Mouse (Mus musculus) urinary bladder, adult 2 months (tissue): ENCODE data around the gene Ccdc106. TPM values are rescaled to one million over a fixed set of nuclear protein-coding genes. Genes with fewer than 3 reads are reported as not detected.

Experiments
- DNase-seq: peaks from one replicate; pipeline ENCODE4 v3.0.0; 2022; ENCODE audit warnings: low spot score
- polyA plus RNA-seq: library from polyadenylated mRNA; depleted of rRNA; stranded (reverse); fragments of >200 nt; gene quantifications from 2 replicates; pipeline ENCODE4 v1.2.3, GENCODE M21; 2012; rRNA removed

Ccdc106 gene
- polyA plus RNA-seq, 1 experiment: 13.7 TPM

DNA sequence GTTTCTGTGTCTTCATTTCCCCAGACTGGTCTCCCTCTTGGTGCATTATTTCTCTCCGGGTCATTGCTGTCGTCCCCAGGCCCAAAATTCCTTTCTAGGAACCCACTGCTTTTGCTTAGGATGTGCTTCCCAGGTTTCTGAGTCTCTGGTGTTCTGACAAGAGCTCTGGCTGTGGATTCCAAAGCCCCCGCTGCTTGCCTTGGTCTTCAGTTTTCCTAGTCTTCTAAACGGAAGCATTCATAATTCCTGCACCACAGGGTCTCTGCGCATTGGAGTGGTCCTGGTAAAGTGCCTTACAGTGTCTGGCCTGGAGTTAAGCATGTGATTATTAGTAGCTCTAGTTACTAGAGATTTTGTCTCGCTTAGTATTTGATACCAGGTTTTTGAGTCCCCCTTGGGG, 60.5 kb downstream of the Ccdc106 start:
- DNase-seq: no peak

DNA sequence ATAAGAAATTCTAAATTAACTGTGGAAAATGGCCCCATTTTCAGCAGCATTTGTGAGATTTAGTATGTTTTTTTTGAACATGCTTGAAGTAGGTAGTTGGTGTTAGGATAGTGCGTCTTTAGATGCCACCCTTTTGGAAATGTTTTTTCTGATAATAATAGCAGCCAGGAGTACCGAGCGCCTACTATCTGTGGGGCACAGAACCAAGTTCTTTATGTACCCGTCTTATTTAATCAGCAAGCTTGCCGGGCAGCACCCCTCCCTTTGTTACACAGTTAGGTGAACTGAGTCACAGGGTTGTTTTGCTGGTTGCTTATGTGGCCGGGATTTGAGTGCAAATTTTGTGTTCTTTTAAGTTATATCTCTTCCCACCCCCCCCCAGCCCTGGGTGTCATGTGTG, 60.9 kb downstream of the Ccdc106 start:
- DNase-seq: no peak

DNA sequence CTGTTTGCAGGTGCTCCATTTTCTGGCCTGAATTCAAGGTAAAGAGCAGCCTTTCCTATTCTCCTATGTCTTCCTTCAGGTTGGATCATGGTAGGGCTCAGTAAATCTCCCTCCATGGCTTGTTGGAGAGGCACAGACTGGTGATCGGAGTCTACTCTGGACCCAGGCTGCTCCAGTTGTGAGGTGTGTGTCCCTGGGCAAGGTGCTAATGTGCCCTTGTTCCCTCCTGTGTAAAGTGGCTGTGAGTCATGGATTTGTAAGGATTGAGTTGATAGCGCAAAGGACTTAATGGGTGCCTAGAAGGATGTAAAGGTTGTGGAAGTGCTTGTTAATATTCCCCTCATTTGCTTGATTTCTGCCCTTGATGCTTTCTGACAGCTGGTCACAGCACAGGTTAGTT, 61.6 kb downstream of the Ccdc106 start:
- no peak for DNase-seq

DNA sequence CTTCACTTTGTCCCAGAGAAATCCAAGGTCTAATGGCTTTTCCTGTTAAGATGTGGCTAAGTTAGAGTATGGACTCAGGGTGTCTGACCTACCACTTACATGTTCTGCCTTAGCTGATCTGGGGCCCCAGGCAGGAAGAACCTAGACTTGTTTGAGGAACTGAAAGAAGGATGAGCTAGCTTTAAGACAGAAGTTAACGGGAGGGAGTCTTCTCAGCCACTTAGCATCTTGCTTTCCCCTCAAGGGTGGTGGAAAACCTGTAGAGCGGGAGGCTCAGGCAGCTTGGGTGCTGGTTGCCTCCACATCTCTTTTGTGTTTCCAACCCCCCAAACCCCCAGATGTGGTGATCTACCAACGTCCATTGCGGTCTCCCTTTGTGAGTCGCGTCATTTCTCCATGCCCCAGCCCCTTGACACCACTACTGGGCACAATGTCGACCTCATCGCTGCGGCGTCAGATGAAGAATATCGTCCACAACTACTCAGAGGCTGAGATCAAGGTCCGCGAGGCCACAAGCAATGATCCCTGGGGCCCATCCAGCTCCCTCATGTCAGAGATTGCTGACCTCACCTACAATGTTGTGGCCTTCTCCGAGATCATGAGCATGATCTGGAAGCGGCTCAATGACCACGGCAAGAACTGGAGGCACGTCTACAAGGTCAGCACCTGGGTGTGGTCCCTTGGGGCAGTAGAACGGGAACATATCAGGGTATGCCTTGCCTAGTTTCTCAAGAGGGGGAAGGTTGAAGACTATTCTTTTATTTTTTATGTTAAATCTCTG, 63.2 kb downstream of the Ccdc106 start:
- no peak for DNase-seq

DNA sequence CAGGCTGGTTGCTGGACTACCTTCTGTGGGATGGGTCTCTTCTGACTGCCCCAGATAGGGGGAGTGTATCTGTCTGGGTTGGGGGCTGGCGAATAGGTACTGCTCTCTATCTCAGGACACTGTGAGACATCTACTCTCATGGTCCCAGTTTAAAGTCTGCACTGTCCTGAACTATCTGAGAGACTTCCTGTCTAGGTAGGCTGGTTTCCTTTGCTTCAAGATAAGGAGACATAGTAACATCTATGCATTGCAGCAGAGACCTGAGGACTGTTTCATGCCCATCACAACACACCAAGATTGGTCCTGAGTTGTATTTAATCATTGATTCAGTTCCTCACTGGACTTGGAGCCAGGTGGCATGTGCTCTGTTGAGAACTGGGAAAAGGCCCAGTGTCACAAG, 65.2 kb downstream of the Ccdc106 start:
- DNase-seq: no peak

DNA sequence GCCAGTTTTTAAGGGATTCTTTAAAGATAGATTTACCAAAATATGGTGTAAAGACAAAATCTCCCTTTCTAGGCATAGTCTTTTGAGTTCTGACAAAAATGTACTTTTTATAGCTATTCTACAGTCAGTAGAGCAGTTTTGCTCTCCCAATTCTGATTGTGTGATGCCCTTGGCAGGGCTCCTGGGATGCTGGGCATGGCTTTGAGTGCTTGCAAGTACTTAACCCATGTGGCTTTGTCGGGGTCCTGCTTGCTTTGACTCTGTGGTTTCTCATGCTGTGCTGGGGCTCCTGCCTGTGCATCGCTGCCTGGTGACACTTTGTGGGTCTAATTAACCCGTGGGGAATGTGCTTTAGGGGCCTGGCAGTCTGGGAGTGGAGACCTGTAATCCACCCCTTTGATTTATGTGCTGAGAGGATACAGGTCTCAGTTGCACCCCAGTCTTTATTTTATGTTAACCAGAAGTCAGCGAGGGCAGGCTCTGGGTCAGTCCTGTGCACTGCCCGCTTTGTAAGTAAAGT, 66.6 kb downstream of the Ccdc106 start:
- DNase-seq: no peak

DNA sequence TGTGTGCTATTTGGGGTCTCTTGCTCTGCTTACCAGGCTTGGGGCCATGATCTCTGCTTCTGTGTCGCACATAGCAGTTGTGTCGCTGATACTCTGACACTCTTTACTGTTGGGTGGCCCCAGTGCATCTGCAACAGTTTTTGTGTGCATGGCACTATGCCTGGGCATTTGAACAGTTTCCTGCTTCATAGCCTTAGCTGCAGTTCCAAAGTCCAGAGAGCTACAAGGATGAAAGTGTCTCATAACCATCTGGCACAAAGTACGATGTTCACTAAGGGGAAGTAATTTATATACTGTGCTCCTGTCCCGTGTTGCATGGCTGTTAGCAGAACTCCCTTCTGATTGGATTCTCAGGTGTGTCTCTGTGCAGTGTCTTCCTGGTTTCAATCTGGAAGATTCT, 67.5 kb downstream of the Ccdc106 start:
- no peak for DNase-seq

DNA sequence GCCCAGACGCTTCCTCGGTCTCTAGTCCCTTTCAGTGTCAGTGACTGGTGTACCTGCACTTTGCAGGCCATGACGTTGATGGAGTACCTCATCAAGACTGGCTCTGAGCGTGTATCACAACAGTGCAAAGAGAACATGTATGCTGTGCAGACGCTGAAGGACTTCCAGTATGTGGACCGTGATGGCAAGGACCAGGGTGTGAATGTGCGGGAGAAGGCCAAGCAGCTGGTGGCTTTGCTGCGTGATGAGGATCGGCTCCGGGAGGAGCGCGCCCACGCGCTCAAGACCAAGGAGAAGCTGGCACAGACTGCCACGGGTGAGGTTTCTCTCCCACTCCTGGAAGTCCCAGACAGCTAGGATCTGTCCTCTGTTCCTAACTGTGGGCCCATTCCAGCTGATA, 69.5 kb downstream of the Ccdc106 start:
- no peak for DNase-seq

DNA sequence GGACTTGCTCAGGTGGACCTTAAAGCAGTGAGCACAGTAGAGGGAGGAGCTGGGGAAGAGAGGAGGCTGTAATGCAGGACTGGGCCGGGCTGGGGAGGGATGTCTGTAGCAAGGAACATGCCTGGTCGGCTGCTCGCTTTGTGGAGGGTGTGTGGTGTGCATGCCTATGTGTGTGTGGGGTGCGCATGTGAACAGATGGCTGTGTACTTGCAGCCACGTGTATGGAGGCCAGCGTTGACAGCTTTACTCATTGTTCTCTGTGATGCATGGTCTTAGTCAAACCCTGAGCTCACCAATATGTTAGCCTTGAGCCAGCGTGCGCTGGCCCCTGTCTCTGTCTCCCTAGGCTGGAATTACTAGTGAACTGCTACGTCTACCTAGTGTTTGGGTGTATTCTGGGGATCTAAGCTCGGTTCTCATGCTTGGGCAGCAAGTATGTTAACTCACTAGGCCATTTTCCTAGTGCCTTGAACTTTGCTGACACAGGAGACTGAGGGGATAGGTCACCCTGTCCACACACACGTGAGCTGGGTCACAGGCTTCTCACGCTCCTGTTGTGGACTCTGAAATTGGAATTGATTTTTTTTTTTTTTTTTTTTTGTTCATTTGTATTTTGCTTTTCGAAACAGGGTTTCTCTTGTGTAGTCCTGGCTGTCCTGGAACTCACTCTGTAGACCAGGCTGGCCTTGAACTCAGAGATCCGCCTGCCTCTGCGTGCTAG, 70.8 kb downstream of the Ccdc106 start:
- DNase-seq: no peak

DNA sequence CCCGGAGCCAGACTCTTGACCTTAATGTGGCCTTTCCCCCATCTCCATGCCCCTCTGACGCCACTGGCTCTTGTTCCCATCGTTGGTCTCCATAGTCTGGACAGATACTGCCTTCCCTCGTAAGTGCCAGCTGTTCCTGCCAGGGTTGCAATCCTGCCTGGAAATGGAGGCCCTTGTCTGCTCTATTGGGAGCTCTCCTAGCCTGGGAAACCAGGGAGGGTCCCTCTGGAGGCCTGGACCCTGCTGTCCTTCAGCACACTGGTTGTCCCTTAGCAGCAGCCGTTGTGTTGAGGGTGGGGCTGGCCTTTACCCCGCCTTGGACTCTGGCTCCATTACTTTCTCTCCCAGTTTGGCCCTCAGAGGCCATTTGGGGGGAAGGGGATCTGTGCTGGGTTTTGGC, 72.0 kb downstream of the Ccdc106 start:
- DNase-seq: no peak

DNA sequence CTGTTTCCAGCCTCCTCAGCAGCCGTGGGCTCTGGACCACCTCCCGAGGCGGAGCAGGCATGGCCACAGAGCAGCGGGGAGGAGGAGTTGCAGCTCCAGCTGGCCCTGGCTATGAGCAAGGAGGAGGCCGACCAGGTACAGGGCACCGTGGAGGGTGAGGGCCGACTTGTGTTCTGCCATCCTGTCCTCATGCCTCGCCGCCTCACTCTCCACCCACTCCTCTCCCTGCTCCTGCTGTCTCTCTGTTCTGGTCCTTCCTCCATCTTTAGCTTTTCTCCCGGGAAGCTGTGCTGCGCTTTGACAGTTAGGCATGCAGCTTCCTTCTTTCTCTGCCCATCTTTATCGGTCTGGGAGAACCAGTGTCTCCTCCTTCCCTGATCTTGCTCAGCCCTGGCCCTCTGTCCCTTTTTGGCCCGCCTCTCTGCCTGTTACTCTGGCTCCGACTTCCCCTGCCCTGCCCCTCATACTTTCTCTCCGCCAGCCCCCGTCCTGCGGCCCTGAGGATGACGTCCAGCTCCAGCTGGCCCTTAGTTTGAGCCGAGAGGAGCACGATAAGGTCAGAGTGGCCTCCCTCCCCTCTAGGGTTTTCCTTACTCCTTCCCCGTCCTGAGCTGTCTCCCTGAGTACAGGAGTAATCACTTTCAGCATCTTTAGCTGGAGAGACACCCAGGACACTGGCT, 72.6 kb downstream of the Ccdc106 start:
- no peak for DNase-seq

DNA sequence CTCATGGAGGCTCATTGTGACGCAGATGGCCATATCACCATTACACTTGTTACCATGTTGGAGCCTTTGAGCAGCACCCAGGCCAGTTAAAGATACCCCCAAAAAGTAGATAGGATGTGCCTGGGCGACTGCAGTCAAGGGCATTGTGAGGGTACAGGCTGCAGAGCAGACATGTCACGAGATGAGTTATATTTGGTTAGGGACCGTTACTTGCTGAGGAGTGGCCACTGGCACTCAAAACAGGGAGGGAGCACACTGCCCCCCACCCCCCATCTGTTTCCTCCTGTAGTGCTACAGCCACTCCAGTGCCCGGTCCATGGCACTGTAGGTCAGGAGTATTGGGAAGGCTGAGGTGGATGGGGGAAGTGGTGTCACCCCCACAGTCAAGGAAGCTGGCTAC, 78.4 kb downstream of the Ccdc106 start:
- no peak for DNase-seq

DNA sequence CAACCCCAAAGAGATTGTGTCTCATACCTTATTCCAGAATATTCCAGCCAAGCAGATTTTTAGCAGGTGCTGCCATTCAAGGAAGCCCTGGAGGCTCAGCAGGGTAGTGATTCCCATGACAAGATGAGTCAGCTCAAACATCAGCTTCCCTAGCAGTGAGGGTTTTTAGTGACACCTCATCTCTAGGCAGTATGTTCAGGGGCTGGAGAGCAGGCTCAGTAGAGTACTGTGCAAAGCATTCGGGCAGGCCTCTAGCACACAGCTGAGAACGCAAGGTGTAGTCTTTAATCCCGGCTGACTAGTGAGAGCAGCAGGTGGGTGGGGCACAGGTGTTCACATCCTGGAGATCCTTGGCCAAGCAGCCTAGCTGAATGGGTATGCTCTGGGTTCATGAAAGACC, 79.4 kb downstream of the Ccdc106 start:
- no peak for DNase-seq

DNA sequence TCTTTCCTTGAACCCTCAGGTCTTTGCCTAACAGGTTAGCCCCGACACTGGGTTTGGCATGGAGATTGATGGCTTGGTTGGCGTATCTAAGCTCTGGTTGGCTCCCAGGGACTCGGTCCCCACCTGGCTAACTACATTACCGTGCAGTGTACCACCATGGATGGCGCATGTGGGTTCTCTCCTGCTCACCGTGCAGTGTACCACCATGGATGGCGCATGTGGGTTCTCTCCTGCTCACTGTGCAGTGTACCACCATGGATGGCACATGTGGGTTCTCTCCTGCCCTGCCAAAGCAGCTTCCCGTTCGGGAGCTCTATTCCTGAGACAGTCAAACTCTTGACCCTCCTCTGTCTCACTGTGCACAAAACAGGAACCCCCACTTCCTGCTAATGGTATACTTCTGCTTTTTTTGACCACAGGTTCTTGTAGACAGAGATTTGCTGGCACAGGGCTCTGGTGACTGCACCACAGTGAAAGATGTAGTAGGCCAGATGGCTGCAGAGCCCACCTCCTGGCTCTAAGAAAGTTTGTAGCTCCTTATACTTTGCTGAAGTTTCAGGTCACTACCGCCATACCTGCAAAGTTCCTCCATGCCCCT, 80.8 kb downstream of the Ccdc106 start:
- DNase-seq: no peak

DNA sequence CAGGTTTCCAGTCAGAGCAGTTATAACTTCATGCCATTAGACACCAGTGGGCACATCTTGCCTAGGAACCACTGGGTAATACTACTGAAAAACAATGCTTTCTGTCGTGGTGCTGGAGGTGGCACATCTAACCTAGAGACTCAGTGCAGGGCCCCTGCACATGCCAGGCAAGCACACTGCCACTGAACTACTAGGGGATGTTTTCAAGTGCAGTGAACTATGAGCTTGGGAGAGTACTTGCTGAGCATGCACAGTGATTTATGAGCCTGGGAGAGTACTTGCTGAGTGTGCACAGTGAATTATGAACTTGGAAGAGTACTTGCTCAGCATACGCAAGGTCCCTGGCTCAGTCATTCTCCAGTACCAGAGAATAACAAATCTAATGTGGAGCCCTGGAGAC, 82.2 kb downstream of the Ccdc106 start:
- DNase-seq: no peak

DNA sequence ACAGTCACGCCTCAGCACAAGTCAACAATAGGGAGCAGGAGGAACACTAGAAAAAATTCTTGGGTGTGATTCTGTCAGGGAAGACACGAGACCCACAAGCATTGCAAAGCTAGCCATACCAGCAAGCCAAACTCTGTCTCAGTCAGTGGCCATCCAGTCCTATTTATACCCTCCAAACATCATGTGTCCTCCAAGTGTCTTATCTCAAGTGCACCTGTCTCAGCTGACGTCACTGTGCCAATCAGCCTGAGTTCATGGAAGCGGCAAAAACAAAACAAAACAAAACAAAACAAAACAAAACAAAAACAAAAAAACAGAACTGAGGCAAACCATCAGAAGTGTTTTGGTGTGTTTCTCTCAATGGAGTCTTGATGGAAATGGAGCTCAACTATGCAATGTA, 87.9 kb downstream of the Ccdc106 start:
- no peak for DNase-seq

DNA sequence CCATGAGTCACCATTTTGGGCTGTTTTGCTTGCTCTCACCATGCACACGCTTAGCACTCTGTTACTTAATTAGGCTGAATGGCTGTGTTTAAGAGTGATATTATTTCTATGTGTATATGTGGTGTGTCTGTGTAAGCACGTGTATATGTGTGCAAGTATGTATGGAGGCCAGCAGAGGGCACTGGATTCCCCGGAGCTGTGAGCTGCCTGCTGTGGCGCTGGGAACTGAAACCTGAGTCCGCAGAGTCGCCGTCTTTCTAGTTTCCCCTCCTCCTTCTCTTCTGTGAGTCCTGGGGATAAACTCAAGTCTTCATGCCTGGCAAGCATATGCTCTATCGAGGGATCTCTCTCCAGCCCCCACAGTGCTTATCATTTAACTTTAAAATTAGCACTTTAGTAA, 88.9 kb downstream of the Ccdc106 start:
- DNase-seq: no peak

Other genes starting within 250 kb of the Ccdc106 start
- gene Fam71e2, start 249.3 kb upstream of the Ccdc106 start, polyA plus RNA-seq: 0.06 and 0.08 TPM in 2 replicates
- 0.61 and 0.62 TPM in 2 replicates for gene Il11, start 237.7 kb upstream of the Ccdc106 start, polyA plus RNA-seq
- gene Tmem190, start 237.6 kb upstream of the Ccdc106 start, polyA plus RNA-seq: not detected in 2 replicates
- gene Tmem238, start 230.9 kb upstream of the Ccdc106 start, polyA plus RNA-seq: 13.6 and 14.6 TPM in 2 replicates
- gene Rpl28, start 227.7 kb upstream of the Ccdc106 start, polyA plus RNA-seq: 448 and 645 TPM in 2 replicates
- 115 and 129 TPM in 2 replicates for gene Ube2s, start 208.0 kb upstream of the Ccdc106 start, polyA plus RNA-seq
- gene Shisa7, start 175.9 kb upstream of the Ccdc106 start, polyA plus RNA-seq: 1.1 and 1.3 TPM in 2 replicates
- 16.3 and 19.4 TPM in 2 replicates for gene Isoc2b, start 150.3 kb upstream of the Ccdc106 start, polyA plus RNA-seq
- gene Isoc2a, start 143.4 kb upstream of the Ccdc106 start, polyA plus RNA-seq: 17.1 and 21.3 TPM in 2 replicates
- 0.15 and 0.22 TPM in 2 replicates for gene Gm36210, start 114.0 kb upstream of the Ccdc106 start, polyA plus RNA-seq
- 7.7 and 10.1 TPM in 2 replicates for gene Zfp628, start 105.3 kb upstream of the Ccdc106 start, polyA plus RNA-seq
- gene Nat14, start 98.5 kb upstream of the Ccdc106 start, polyA plus RNA-seq: 10.6 and 14.1 TPM in 2 replicates
- 10.5 and 12.9 TPM in 2 replicates for gene Ssc5d, start 94.8 kb upstream of the Ccdc106 start, polyA plus RNA-seq
- gene Sbk2, start 56.1 kb upstream of the Ccdc106 start, polyA plus RNA-seq: 0.29 and 0.46 TPM in 2 replicates
- gene Sbk3, start 49.4 kb upstream of the Ccdc106 start, polyA plus RNA-seq: 0.25 and 0.44 TPM in 2 replicates
- gene Zfp579, start 24.4 kb upstream of the Ccdc106 start, polyA plus RNA-seq: 35.6 and 38.2 TPM in 2 replicates
- 25.1 and 25.4 TPM in 2 replicates for gene Zfp524, start 6.1 kb upstream of the Ccdc106 start, polyA plus RNA-seq
- 19.5 and 22.8 TPM in 2 replicates for gene Fiz1, start 5.9 kb upstream of the Ccdc106 start, polyA plus RNA-seq
- gene Gm44973, start 5.1 kb upstream of the Ccdc106 start, polyA plus RNA-seq: 0.25 TPM in 1 of 2 replicates, not detected in the other
- 18.8 and 27.1 TPM in 2 replicates for gene Zfp865, start 177 bp upstream of the Ccdc106 start, polyA plus RNA-seq
- gene 4632433K11Rik, start 13.6 kb downstream of the Ccdc106 start, polyA plus RNA-seq: not detected in 2 replicates
- gene Zfp784, start 17.9 kb downstream of the Ccdc106 start, polyA plus RNA-seq: 9.5 and 9.6 TPM in 2 replicates
- gene Zfp580, start 31.0 kb downstream of the Ccdc106 start, polyA plus RNA-seq: 12.1 and 19.8 TPM in 2 replicates
- 160 and 166 TPM in 2 replicates for gene U2af2, start 41.6 kb downstream of the Ccdc106 start, polyA plus RNA-seq
- 82.8 and 93.1 TPM in 2 replicates for gene Epn1, start 59.7 kb downstream of the Ccdc106 start, polyA plus RNA-seq
- not detected in 2 replicates for gene Rfpl4, start 96.4 kb downstream of the Ccdc106 start, polyA plus RNA-seq
- 0.43 and 0.59 TPM in 2 replicates for gene Rasl2-9, start 105.4 kb downstream of the Ccdc106 start, polyA plus RNA-seq
- not detected in 2 replicates for gene Vmn1r55, start 129.1 kb downstream of the Ccdc106 start, polyA plus RNA-seq
- not detected in 2 replicates for gene Vmn1r56, start 176.2 kb downstream of the Ccdc106 start, polyA plus RNA-seq
- gene Vmn1r57, start 197.9 kb downstream of the Ccdc106 start, polyA plus RNA-seq: not detected in 2 replicates